Mouse (Mus musculus) neural tube, embryonic 15.5 days (tissue): ENCODE data around the gene Pde12. TPM values are rescaled to one million over a fixed set of nuclear protein-coding genes. Genes with fewer than 3 reads are reported as not detected.
A peak's percentile ranks its signal among the peaks of the same experiment; 100 is the strongest.
"Not testable (repeated sequence)": the region's sequence is repeated elsewhere in the genome, so short reads cannot be mapped to it uniquely, and the experiment has no call there.

Experiments used
- ATAC-seq: fragments of 200-750 bp; cut with Nextera tagmentation; 2 replicates; pipeline ENCODE4 v1.8.0; 2017; ENCODE audit warnings: mild to moderate bottlenecking, moderate TSS enrichment, moderate library complexity; ENCODE audit not compliant: low FRiP score
- H3K27ac ChIP-seq: fragments of 300-500 bp; sonication (generic); replicated peaks from 2 replicates; pipeline ENCODE4 v1.5.1; 2015; ENCODE audit warnings: mild to moderate bottlenecking, inconsistent platforms
- H3K27me3 ChIP-seq: fragments of 300-500 bp; sonication (generic); replicated peaks from 2 replicates; pipeline ENCODE4 v1.6.1; 2015; ENCODE audit warnings: inconsistent platforms
- H3K36me3 ChIP-seq: fragments of 300-500 bp; sonication (generic); 2 replicates; pipeline ENCODE4 v1.6.1; 2015; ENCODE audit warnings: inconsistent platforms
- H3K4me1 ChIP-seq: fragments of 300-500 bp; sonication (generic); 2 replicates; pipeline ENCODE4 v1.6.1; 2015; ENCODE audit warnings: inconsistent platforms
- H3K4me2 ChIP-seq: fragments of 300-500 bp; sonication (generic); 2 replicates; pipeline ENCODE4 v1.6.1; 2015; ENCODE audit warnings: inconsistent platforms, mild to moderate bottlenecking, moderate library complexity
- H3K4me3 ChIP-seq: fragments of 300-500 bp; sonication (generic); replicated peaks from 2 replicates; pipeline ENCODE4 v1.5.1; 2015; ENCODE audit warnings: mild to moderate bottlenecking, inconsistent platforms
- H3K9ac ChIP-seq: fragments of 300-500 bp; sonication (generic); replicated peaks from 2 replicates; pipeline ENCODE4 v1.6.1; 2015; ENCODE audit warnings: mild to moderate bottlenecking, inconsistent platforms
- H3K9me3 ChIP-seq: fragments of 300-500 bp; sonication (generic); replicated peaks from 2 replicates; pipeline ENCODE4 v1.6.1; 2016; ENCODE audit warnings: inconsistent platforms
- WGBS: fragments of 180-500 bp; shearing (Covaris S2); methylation state at CpG from one replicate; pipeline ENCODE4 v1.1.7; 2015; ENCODE audit warnings: mixed read lengths; 5-methylcytosine and 5-hydroxymethylcytosine counted together
- polyA plus RNA-seq: library from polyadenylated mRNA; unstranded; fragments of >200 nt; fragmentation: Nextera tagmentation; extraction: Ambion mirVana; gene quantifications from 2 replicates; pipeline ENCODE4 v1.2.1, GENCODE M21; 2015

Gene Pde12
- polyA plus RNA-seq, result 10.6 and 11.5 TPM in 2 replicates

- Histone ChIP-seq H3K27ac (peak within 1 kb of the TSS; percentile 93), H3K36me3 (peaks cover 13% of the 10 kb centered on the region), H3K9me3 (no peaks in the 10 kb centered on the region), H3K9ac (peak within 1 kb of the TSS; percentile 89), H3K4me3 (peak within 1 kb of the TSS; percentile 99), H3K27me3 (no peaks in the 10 kb centered on the region), H3K4me2 (peak within 1 kb of the TSS; percentile 98), H3K4me1 (peaks cover 32% of the 10 kb centered on the region)
- under 1% methylated on average over 70 of the region's 70 CpGs for WGBS
- peak; percentile 96 for ATAC-seq
These were observed at the start of gene Pde12 for GRCm38 (mm10) chr14:26669292-26670073. TSS of gene Pde12 (minus strand) at chr14:26669883.

GRCm38 (mm10) chr14:26705246-26705645 lies 35.6 kb upstream of the Pde12 start:
- not testable (repeated sequence) for H3K4me2 ChIP-seq, H3K4me3 ChIP-seq, H3K9ac ChIP-seq, H3K36me3 ChIP-seq, H3K9me3 ChIP-seq, H3K4me1 ChIP-seq, H3K27ac ChIP-seq, ATAC-seq, H3K27me3 ChIP-seq
- 86% methylated on average over 5 of the region's 5 CpGs for WGBS

GRCm38 (mm10) chr14:26697912-26698311 lies 28.2 kb upstream of the Pde12 start:
- no peak overlapping the region for H3K9ac ChIP-seq
- H3K4me1 ChIP-seq, result no peaks in the 10 kb centered on the region
- no peaks in the 10 kb centered on the region for H3K9me3 ChIP-seq
- no peaks in the 10 kb centered on the region for H3K27me3 ChIP-seq
- ATAC-seq, result no peak
- H3K4me2 ChIP-seq, result no peak overlapping the region
- H3K36me3 ChIP-seq, result no peaks in the 10 kb centered on the region
- H3K4me3 ChIP-seq, result no peak overlapping the region
- H3K27ac ChIP-seq, result no peak overlapping the region

GRCm38 (mm10) chr14:26692974-26693373 lies 23.3 kb upstream of the Pde12 start, which contains the start of gene Dnah12:
TSS of gene Dnah12 (plus strand) at chr14:26693274.
- 92% methylated on average over 3 of the region's 3 CpGs for WGBS
- ATAC-seq, result no peak

GRCm38 (mm10) chr14:26691363-26691762 lies 21.7 kb upstream of the Pde12 start:
- Histone ChIP-seq H3K4me1 (no peaks in the 10 kb centered on the region), H3K9ac (no peak overlapping the region), H3K4me3 (no peak overlapping the region), H3K36me3 (no peaks in the 10 kb centered on the region), H3K27ac (no peak overlapping the region), H3K27me3 (no peaks in the 10 kb centered on the region), H3K9me3 (no peaks in the 10 kb centered on the region), H3K4me2 (no peak overlapping the region)
- 49% methylated on average over 2 of the region's 2 CpGs for WGBS
- ATAC-seq, result no peak

More at GRCm38 (mm10) chr14:26692974-26693373, 23.3 kb upstream of the Pde12 start, which contains the start of gene Dnah12:
- H3K27me3 ChIP-seq, result no peaks in the 10 kb centered on the region
- H3K9me3 ChIP-seq, result no peaks in the 10 kb centered on the region
- no peak within 1 kb of the TSS for H3K4me2 ChIP-seq
- H3K4me1 ChIP-seq, result no peaks in the 10 kb centered on the region
- no peak within 1 kb of the TSS for H3K9ac ChIP-seq
- no peak within 1 kb of the TSS for H3K27ac ChIP-seq
- no peaks in the 10 kb centered on the region for H3K36me3 ChIP-seq
- H3K4me3 ChIP-seq, result no peak within 1 kb of the TSS

GRCm38 (mm10) chr14:26690727-26691126 lies 21.0 kb upstream of the Pde12 start:
- ATAC-seq, result no peak
- Histone ChIP-seq H3K27ac (no peak overlapping the region), H3K4me3 (no peak overlapping the region), H3K36me3 (no peaks in the 10 kb centered on the region), H3K9ac (no peak overlapping the region), H3K9me3 (no peaks in the 10 kb centered on the region), H3K27me3 (no peaks in the 10 kb centered on the region), H3K4me2 (no peak overlapping the region), H3K4me1 (no peaks in the 10 kb centered on the region)
- WGBS, result 68% methylated on average over 2 of the region's 2 CpGs

- no peak for ATAC-seq
- Histone ChIP-seq H3K9ac (no peak overlapping the region), H3K4me2 (no peak overlapping the region), H3K27me3 (no peaks in the 10 kb centered on the region), H3K27ac (no peak overlapping the region), H3K4me3 (no peak overlapping the region), H3K4me1 (no peaks in the 10 kb centered on the region), H3K9me3 (no peaks in the 10 kb centered on the region), H3K36me3 (no peaks in the 10 kb centered on the region)
- 76% methylated on average over 5 of the region's 5 CpGs for WGBS
These were observed 6.1 kb upstream of the Pde12 start for GRCm38 (mm10) chr14:26675791-26676190.

- 25% methylated on average over 12 of the region's 12 CpGs for WGBS
- ATAC-seq, result no peak
- H3K4me1 ChIP-seq, result peaks cover 4% of the 10 kb centered on the region
- H3K9ac ChIP-seq, result no peak overlapping the region
- H3K9me3 ChIP-seq, result no peaks in the 10 kb centered on the region
- H3K4me3 ChIP-seq, result no peak overlapping the region
- no peaks in the 10 kb centered on the region for H3K36me3 ChIP-seq
- no peaks in the 10 kb centered on the region for H3K27me3 ChIP-seq
- H3K4me2 ChIP-seq, result no peak overlapping the region
- H3K27ac ChIP-seq, result no peak overlapping the region
These were observed 5.7 kb upstream of the Pde12 start for GRCm38 (mm10) chr14:26675371-26675770.

GRCm38 (mm10) chr14:26674476-26675169 lies 4.9 kb upstream of the Pde12 start:
- not testable (repeated sequence) for H3K36me3 ChIP-seq, H3K27me3 ChIP-seq, H3K9me3 ChIP-seq, H3K27ac ChIP-seq, H3K4me3 ChIP-seq, H3K4me1 ChIP-seq, ATAC-seq, H3K9ac ChIP-seq, H3K4me2 ChIP-seq
- WGBS, result 92% methylated on average over 2 of the region's 2 CpGs

GRCm38 (mm10) chr14:26671870-26672615 lies 2.4 kb upstream of the Pde12 start:
- ATAC-seq, H3K4me3 ChIP-seq, H3K27ac ChIP-seq, H3K4me2 ChIP-seq, H3K9me3 ChIP-seq, H3K9ac ChIP-seq, H3K36me3 ChIP-seq, H3K27me3 ChIP-seq: not testable (repeated sequence)
- WGBS, result 73% methylated on average over 17 of the region's 17 CpGs
- peaks cover 21% of the 10 kb centered on the region for H3K4me1 ChIP-seq

GRCm38 (mm10) chr14:26670964-26671363 lies 1.3 kb upstream of the Pde12 start:
- Histone ChIP-seq H3K9ac (no peak overlapping the region), H3K9me3 (no peaks in the 10 kb centered on the region), H3K27me3 (no peaks in the 10 kb centered on the region), H3K27ac (no peak overlapping the region), H3K4me1 (peaks cover 30% of the 10 kb centered on the region), H3K36me3 (peaks cover 1% of the 10 kb centered on the region; the same call in 1 of the 2 replicates), H3K4me3 (no peak overlapping the region), H3K4me2 (no peak overlapping the region)
- ATAC-seq, result no peak
